Mouse (Mus musculus): Measurements from ENCODE around the gene 1700037H04Rik.

The 1700037H04Rik gene

DNA sequence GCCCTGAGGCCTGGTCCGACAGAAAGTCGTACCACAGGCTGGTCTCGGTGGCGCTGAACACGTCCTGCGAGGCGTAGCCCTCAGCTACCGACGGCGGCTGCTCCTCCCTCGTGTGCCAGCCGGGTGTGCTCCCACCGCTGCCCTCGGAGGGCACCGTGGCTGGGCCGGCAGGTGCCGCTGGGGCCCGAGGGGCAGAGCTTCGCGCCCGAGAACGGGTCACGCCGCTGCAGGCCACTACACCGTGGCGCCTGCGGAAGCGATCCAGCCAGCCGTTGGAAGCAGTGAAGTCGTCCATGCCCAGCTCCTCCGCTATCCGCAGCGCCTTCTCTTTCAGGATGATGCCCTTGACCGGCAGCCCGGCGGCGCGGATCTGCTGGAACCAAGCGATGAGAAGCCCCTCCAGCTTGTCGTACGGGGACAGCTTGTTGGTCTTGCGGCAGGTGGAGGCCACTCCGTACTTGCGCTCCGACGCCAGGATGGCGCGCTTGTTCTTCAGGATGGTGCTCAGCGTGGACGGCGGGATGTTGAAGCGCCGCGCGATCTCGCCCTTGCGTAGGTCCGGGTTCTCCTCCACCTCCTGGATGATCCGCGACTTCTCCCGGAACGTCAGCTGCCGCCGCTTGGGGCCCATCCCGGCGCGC, 19.5 kb upstream of the 1700037H04Rik start:
- DNase-seq (ENCODE audit: low read depth, low spot score): peak; percentile 63

DNA sequence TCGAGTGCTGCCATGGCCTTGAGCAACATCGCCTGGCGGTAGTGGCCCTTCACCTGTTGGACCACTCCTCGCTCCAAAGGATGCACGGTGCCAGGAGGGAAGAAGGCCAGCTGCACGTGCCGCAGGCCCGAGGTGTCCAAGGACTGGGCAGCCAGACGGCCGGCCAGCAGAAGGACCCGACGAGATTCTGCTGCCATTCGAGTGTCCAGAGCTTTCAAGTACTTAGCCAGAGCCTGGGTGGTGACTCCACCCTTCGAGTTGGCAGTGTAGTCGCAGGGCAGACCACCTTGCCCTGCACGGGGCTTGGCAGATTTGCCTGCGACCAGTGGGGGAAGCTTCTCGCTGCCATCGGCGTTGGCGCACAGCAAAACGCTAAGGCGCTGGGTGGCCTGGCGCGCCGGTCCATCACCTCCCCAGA, 19.0 kb upstream of the 1700037H04Rik start:
- DNase-seq (ENCODE audit: low read depth, low spot score): no peak

DNA sequence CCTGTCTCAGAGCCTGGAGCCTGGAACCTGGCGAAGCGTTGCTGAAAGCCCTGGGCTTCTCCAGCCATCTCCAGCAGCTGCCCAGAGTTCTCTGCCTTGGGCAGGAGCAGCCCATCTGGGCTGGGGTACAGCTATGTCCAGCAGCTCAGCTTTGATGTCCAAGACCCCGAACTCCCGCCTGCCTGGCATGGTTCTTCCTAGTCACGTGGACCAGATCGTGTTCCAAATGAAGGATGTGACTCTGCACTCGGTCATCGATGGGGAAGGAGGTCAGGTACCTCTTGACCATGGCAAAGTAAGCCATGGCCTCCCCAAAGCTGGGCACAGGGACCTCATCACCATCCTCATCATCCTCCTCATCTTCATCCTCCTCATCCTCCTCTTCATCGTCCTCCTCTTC, 18.1 kb upstream of the 1700037H04Rik start:
- DNase-seq (ENCODE audit: low read depth, low spot score): no peak

DNA sequence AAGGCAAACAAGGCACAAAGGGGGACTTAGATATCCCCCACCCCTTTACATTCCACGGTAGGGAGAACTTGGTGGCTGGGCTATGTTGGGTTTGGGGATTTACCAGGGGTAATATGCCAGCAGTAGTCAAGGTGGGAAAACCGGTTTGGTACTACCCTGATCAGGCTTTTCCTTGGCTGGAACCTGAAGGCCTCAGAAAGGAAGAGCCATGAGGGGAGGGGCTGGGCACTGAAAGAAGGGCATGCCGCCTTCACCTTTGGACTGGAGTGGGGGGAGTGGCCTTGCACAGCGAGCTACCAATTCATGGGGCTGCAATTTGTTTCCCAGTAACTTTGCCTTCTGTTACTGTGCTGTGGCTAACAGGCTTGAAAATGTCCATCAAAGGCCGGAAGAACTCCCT, 16.6 kb upstream of the 1700037H04Rik start:
- DNase-seq (ENCODE audit: low read depth, low spot score): no peak

DNA sequence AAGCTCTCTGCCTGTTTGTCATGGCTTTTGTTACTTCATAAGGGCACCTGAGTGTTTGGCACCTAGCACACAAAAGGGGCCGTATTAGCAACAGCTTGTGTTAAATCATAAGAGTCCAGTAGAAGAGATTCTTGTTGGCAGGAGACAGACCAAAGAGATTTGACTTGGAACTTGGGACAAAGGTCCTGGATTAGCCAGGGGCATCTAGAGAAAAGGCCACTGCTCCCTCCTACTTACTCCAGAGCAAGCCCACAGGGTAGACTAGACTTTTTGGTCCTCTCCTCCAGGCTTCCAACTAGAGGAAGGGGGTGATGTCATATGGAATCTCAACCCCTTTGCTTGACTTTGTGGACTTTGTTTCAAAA, 16.0 kb upstream of the 1700037H04Rik start:
- DNase-seq (ENCODE audit: low read depth, low spot score): no peak

DNA sequence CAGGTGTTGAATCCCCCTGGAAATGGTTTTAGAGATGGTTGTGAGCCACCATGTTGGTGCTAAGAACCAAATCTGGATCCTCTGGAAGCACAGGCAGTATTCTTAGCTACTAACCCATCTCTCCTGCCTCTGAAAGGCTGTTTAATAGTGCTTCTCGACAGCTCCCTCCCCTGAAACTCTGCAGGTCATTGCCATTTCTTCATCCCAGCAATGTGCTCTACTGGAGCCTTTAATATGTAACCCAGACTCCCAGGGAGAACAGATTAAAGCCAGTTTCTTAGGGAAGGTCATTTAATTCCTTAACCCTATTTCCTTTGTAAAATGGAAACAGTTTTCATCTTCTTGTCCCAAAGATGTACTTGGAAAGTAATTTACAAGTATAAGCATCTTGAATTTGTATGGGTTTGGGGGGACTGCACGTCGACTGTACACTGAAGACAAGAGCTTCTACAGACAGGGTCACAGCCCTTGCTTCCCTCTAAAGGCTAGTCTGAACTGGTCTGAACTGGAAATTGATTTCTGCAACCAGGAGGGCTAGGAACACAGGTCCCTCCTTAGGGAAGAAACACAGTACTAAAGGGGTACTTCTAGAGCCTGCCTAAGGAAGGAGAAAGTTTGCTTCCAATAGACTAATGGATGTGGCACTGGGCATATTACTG, 15.5 kb upstream of the 1700037H04Rik start:
- no peak for DNase-seq (ENCODE audit: low read depth, low spot score)

DNA sequence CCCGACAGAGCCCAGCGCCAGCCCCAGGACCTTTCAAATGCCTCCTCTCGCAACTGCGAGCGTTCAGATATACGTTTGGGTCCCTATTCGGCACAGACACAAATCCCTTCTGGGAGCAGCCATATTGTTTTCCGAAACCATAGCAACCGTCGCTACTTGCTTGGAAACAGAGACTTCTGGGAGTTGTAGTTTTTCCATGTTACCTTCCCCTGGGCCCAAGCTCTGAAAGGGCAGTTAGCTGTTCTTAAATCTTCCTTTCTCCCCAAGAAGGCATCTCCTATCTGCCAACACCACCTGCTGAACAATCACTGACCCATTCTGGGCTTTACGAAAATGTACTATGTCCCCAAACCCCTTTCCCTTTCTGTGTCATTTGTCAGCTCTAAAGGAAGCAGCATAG, 14.8 kb upstream of the 1700037H04Rik start:
- no peak for DNase-seq (ENCODE audit: low read depth, low spot score)

DNA sequence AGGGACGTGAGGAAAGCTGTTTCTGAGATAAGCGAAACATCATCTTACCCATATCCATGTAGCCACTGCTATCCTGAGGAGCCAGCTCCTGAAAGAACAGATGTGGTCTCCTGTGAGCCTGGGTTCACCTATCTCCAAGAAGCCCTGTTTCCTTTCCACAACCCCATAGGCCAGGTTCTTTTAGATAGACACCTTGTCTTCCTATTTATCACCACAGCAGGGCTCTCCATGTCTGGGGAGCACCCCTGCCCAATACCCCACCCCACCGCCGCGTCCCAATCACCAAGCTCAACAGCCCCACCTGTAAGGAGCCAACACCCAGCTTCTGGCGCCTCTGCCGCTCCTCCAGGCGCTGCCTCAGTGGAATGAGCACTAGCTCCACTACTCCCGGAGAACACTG, 12.4 kb upstream of the 1700037H04Rik start:
- no peak for DNase-seq (ENCODE audit: low read depth, low spot score)

DNA sequence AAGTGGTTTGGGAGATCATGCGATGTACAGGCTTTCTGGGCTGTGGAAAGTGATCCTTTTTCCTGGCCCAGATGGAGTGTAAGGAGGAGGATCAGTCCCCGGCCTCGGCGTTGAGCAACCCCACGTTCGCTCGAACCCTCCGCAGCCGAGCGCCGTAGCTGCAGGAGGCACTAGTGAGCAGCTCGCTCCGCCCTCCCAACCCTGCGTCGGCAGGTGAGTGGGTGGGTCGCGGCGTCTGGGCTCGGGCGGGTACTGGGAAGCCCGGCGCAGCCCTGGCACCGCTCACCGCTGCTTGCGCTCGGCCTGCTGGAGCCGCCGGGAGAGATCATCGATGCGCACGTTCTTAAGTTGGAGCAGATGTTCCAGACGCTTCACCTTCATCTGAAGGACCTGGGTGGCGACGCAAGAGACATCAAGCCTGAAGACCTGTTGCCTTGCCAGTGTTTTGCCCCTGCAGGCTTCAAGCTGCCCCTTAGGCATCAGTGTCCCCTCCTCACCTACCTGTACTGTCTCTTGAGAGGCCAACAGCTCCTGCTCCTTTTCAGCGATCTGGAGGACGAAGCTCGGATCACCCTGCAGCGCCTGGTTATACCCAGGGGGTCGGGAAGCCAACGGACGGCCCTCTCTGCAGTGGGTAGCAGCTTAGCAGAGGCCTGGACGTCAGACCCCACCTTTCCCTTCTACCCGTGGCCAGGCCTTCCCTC, 11.7 kb upstream of the 1700037H04Rik start:
- no peak for DNase-seq (ENCODE audit: low read depth, low spot score)

DNA sequence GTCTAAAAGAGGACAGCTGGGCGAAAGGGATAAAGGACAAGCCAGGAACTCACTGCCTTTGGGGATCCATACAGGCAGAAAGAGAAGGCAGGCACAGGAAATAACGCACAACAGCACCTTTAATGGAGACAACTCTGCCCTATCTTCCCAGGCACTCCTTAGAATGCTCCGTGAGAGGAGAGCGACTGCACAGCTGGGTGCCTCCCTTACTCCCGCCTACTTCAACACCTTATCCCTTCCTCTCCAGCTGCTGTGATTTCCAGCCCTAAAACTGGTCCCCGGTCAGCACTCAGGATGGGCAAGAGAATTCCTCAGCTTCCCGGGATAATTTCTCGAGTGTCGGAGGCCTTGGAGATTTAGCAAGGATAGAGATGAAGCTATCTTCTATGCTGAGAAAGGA, 11.1 kb upstream of the 1700037H04Rik start:
- DNase-seq (ENCODE audit: low read depth, low spot score): no peak

DNA sequence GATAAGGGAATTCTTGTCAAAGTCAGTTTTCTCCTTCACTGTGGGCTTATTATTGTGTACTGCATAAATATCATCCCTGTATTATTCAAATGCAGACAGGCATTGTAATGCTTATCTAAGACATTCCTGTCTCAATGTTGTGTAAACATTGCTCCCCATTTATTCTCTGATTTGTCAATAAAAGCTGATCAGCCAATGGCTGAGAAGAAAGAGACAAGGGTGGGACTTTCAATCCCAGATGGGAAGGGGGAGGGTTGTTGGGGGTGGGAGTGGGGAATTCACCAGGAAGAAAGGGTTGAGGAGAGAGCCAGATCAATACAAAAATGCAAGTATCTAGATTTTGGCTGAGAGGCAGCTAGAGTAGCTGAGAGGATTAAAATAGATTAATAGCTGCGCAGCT, 9.0 kb upstream of the 1700037H04Rik start:
- no peak for DNase-seq (ENCODE audit: low read depth, low spot score)

DNA sequence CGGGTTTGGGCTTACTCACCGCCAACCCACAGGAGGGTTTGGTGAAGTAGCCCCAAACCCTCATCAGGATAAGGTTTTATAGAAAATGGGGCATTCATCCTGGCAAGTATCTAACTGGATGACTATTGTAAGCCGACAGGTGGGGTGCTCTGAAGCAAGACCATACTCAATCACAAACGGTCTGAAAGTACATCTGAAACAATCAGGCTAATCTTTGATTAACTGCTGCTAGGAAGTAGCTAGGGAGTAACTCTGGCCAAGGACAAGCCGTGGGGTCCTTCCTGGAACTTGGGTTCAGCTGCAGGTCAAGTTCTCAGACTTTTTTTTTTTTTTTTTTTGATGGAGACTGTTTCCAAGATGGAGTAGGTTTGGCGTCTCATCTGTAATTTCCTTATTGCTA, 8.1 kb upstream of the 1700037H04Rik start:
- no peak for DNase-seq (ENCODE audit: low read depth, low spot score)

DNA sequence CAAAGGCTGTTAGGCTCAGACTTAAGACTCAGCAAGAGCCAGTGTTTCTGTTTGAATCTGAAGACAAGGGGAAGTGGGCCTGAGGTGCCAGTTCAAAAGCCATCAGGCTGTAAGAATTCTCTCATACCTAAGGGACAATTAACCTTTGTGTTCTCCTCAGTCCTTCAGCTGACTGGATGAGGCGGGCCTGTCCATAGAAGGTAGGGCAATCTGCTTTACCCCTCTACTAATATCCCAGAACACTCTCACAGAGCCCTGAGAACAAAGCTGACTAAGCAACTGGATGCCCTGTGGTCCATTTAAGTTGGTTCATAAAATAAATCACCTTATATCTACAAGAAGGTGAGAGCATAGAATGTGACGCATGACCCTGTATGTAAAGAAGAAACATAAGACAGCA, 6.3 kb upstream of the 1700037H04Rik start:
- DNase-seq (ENCODE audit: low read depth, low spot score): no peak

DNA sequence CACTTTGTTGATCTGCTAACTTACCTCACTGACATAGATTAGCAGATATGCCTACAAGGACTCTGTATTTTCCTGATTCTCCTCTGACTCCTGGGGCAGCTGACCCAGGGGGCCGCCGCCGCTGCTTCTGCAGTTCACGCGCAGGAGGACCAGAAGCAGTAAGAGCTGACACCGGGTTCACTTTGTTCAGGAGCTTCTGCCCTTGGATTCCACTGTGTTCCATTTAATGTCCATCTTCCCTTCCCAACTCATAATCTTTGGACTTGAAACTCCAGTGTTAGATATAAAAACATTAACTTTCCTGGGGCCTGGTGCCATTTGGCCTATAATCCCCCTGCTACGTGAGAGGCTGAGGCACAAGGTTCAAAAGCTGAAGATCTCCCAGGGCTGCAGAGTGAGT, 4.0 kb upstream of the 1700037H04Rik start:
- no peak for DNase-seq (ENCODE audit: low read depth, low spot score)

DNA sequence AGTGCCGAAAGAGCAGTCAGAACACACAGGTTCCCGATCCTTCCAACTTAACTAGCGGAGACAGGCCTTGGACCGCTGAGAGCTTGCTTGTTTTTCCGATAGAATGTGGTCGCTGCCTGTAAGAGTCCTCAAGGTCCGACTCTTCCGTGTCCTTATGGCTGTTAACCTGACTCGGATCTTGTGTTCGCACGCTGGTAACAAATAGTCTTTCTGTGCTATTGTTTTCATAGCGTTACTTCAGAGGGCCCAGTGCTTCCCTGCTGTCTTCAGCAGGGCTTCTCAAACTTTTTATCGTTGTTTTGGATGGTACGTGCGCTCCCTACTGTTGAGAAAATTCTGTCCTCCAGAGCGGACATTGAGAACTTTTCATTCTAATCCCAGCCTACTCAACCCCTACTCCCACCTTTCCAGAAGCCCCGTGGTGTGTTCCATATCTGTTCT, 810 bp upstream of the 1700037H04Rik start:
- DNase-seq (ENCODE audit: low read depth, low spot score): no peak

DNA sequence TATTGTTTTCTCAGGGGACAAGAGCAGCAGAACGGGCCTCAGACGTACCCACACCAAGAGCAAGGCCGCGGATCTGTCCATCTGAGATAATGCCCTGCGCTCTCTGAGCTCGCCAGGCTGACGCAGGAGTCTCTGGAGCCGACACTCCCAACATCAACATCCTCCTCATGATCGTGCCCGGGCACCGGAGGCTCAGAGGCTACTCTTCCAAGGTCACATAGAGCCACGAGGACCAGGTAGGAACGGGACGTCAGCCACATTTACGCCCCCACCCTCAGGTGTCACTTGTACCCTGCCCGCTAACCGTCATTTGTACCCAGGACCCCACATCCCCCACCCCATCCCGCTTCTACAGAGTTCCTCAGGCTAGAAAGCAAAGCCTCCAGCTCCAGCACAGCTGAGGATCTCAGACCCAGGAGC, 380 bp downstream of the 1700037H04Rik start:
- DNase-seq (ENCODE audit: low read depth, low spot score): no peak

DNA sequence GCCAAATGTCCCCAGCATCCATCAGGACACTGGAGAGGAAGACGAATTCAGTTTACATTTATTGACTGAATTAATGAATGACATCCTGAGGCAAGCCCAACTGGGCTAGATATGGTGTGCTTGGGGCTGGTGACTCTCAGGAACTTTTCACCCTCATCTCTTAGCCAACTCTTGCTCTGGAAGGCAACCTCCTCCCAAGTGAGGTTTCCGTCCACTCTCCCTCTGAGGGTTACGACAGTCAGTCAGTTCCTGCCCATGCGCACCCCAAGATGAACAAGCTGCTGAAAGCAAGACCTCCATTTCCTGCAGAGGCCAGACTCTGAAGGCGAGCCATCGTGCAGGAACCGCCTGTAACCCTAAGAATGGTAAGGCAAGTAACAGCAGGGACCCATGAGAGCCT, 2.9 kb downstream of the 1700037H04Rik start:
- DNase-seq (ENCODE audit: low read depth, low spot score): no peak

DNA sequence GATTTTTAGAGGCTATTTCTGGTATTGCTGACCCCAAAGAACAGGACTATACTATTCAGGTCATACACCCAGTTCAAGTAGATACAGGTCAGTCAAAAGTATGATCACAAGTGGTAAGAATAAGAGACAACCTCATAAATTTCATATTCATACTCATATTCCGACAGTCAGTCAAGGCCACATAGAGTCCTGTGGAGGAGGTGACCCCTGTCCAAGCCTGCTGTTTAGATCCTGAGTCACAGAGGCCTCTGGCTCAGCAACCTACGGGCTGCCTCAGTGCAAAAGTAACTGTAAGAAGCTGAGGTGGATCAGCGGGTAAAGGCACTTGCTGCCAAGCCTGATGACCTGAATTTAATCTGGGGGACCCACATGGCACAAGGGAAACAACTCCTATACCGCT, 5.8 kb downstream of the 1700037H04Rik start:
- DNase-seq (ENCODE audit: low read depth, low spot score): no peak

DNA sequence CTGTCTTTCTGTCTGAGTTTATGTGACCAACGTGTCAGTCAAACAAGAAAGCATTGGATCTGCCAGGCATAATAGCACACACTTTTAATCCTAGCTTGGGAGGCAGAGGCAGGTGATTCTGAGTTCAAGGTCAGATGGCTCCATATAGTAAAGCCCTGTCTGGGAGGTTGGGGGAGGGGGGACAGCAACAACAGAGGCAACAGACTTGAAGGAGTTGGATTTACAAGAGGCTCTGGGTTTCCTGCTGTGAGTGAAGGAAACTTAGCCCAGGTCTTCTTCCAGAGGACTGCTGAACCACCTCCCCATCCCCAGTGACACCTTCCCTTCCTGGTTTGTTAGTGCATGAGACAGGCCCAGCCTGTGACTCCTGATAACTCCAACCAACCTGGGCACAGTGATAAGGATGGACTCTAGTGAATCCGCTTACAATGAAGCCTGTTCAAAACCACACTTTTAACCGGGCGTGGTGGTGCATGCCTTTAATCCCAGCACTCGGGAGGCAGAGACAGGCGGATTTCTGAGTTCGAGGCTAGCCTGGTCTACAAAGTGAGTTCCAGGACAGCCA, 7.6 kb downstream of the 1700037H04Rik start:
- no peak for DNase-seq (ENCODE audit: low read depth, low spot score)

DNA sequence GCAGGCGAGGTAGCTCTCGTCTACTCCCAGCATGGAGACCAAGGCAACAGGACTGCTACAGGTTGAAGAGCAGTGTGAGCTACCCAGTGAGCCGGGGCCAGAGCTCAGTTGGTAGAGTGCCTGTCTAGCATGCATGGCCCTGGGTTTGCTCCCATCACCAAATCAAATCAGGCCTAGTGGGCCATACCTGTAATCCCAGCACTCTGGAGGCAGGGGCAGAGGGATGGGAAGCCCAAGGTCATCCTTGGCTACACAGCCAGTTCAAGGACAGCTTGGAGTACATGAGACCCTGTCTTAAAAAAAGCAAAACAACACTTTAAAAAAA, 10.7 kb downstream of the 1700037H04Rik start:
- no peak for DNase-seq (ENCODE audit: low read depth, low spot score)

DNA sequence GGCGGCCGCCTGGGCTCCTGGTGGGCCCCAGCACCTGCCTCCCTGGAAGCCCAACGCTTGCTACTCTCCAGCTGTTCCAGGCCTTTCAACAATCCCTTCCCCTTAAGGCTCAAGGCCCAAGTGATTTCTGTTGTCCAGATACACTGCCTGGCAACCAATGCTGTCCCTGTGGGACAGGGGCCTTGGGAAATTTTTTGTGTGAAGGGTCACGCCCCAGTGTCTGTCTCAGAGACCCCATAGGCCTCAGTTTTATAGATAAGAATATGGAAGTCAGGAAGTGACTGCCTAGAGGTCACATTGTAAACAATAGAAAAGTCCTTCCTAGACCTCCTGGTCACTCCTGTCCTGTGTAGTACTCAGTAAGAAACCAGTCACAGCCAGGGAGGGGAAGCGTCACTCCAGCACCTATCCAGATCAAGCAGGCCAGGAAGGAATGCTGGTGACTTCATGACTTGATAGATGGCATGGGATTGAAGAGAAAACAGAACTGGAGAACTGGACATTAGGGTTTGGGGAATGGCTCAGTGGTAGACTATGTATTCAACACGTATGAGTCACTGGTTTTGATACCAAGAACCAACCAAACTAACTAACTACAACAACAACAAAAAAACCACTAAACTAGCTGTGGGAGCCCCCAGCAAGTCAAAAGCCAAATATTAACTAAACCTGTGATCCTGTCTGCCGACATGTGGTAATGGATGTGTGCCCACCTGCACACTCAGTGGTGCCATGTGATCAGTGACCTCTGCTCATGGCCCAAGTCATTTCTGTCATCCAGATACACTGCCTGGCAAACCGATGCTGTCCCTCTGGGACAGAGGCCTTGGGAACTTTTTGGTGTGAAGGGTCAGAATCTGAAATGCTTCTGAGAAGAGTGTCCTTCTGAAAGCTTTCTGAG, 11.3 kb downstream of the 1700037H04Rik start:
- no peak for DNase-seq (ENCODE audit: low read depth, low spot score)

DNA sequence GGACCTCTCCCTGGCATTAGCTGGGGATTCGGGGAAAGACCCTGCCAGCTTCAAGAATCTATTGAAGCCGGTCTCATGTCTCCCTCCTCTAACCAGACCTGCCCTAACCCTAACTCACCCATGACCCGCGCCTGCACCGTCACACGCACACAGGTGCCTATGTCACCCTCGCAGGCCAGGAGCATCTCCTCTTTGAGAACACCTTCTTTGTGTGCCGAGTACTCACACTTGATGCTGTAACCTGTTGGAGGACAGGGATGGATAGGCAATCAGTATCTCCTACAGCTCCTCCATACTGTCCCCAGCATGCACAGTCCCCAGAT, 12.9 kb downstream of the 1700037H04Rik start:
- DNase-seq (ENCODE audit: low read depth, low spot score): no peak
